Mouse (Mus musculus) cerebellum, adult 2 months (tissue): ENCODE measurements at regions not wholly inside any gene's neighbourhood (a gene's known extent, or its start where the extent isn't known, plus 50 kb on each side); places are given as distances from the start of the nearest gene placed in this dataset.

Experiments used
- CTCF ChIP-seq: fragments of 200-500 bp; IDR thresholded peaks from 2 replicates; pipeline ENCODE4 v1.5.1; 2011; ENCODE audit warnings: low read depth, mild to moderate bottlenecking, control low read depth, low read length, moderate library complexity, borderline replicate concordance; ENCODE audit not compliant: insufficient read depth
- POLR2A ChIP-seq: fragments of 200-500 bp; IDR thresholded peaks from 2 replicates; pipeline ENCODE4 v1.6.1; 2011; ENCODE audit warnings: low read length, control low read depth, borderline replicate concordance; ENCODE audit not compliant: insufficient read depth

DNA sequence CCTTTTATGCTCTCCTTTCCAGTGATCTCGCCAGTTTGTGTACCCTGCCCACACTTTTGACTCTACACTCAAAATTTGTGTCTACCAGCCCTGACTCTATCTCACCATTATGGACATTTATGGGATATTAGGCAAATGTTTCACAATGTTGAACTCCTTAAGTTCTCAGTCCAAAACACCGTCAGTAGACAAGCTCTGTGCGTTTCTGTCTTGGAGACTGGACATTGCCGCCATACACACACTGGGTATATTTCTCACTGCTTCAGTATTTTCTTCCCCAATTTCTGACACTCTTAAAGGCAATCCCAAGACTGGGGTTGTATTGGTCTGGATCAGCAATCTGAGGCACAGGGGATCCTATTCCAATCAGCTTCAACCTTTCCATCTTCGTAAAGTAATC, 75.6 kb downstream of the Oxgr1 start:
- TF ChIP-seq CTCF: no peak
- no peak for TF ChIP-seq POLR2A
